Mouse (Mus musculus) liver, embryonic 15.5 days (tissue): ENCODE measurements around the gene Fam114a2. TPM values are rescaled to one million over a fixed set of nuclear protein-coding genes. Genes with fewer than 3 reads are reported as not detected.
"Not testable (repeated sequence)": the region's sequence is repeated elsewhere in the genome, so short reads cannot be mapped to it uniquely, and the experiment has no call there.

ENCODE experiments used
- ATAC-seq: fragments of 200-750 bp; cut with Nextera tagmentation; 2 replicates; pipeline ENCODE4 v1.8.0; 2017; ENCODE audit warnings: moderate number of reproducible peaks, mild to moderate bottlenecking, moderate library complexity; ENCODE audit not compliant: insufficient read depth
- H3K27ac ChIP-seq: fragments of 300-500 bp; sonication (generic); replicated peaks from 2 replicates; pipeline ENCODE4 v1.5.1; 2015; ENCODE audit warnings: mild to moderate bottlenecking, inconsistent platforms
- H3K27me3 ChIP-seq: fragments of 300-500 bp; sonication (generic); 2 replicates; pipeline ENCODE4 v1.6.1; 2015; ENCODE audit warnings: mild to moderate bottlenecking, inconsistent platforms
- H3K36me3 ChIP-seq: fragments of 300-500 bp; sonication (generic); replicated peaks from 2 replicates; pipeline ENCODE4 v1.6.1; 2015; ENCODE audit warnings: moderate library complexity, mild to moderate bottlenecking, inconsistent platforms
- H3K4me1 ChIP-seq: fragments of 300-500 bp; sonication (generic); replicated peaks from 2 replicates; pipeline ENCODE4 v1.6.1; 2015; ENCODE audit warnings: inconsistent platforms
- H3K4me2 ChIP-seq: fragments of 300-500 bp; sonication (generic); 2 replicates; pipeline ENCODE4 v1.6.1; 2015; ENCODE audit warnings: moderate library complexity, mild to moderate bottlenecking, inconsistent platforms
- H3K4me3 ChIP-seq: fragments of 300-500 bp; sonication (generic); replicated peaks from 2 replicates; pipeline ENCODE4 v1.5.1; 2015; ENCODE audit warnings: mild to moderate bottlenecking, inconsistent platforms
- H3K9ac ChIP-seq: fragments of 300-500 bp; sonication (generic); 2 replicates; pipeline ENCODE4 v1.6.1; 2015; ENCODE audit warnings: moderate library complexity, mild to moderate bottlenecking, inconsistent platforms
- H3K9me3 ChIP-seq: fragments of 300-500 bp; sonication (generic); replicated peaks from 2 replicates; pipeline ENCODE4 v1.6.1; 2016; ENCODE audit warnings: inconsistent platforms
- WGBS: fragments of 180-500 bp; shearing (Covaris S2); methylation state at CpG from one replicate; pipeline ENCODE4 v1.1.7; 2015; ENCODE audit warnings: mixed read lengths; ENCODE audit not compliant: insufficient replicate concordance; 5-methylcytosine and 5-hydroxymethylcytosine counted together
- polyA plus RNA-seq: library from polyadenylated mRNA; unstranded; fragments of >200 nt; fragmentation: Nextera tagmentation; extraction: Ambion mirVana; gene quantifications from 2 replicates; pipeline ENCODE4 v1.2.1, GENCODE M21; 2015

Gene Fam114a2
- 27.5 and 28.9 TPM in 2 replicates for polyA plus RNA-seq

DNA sequence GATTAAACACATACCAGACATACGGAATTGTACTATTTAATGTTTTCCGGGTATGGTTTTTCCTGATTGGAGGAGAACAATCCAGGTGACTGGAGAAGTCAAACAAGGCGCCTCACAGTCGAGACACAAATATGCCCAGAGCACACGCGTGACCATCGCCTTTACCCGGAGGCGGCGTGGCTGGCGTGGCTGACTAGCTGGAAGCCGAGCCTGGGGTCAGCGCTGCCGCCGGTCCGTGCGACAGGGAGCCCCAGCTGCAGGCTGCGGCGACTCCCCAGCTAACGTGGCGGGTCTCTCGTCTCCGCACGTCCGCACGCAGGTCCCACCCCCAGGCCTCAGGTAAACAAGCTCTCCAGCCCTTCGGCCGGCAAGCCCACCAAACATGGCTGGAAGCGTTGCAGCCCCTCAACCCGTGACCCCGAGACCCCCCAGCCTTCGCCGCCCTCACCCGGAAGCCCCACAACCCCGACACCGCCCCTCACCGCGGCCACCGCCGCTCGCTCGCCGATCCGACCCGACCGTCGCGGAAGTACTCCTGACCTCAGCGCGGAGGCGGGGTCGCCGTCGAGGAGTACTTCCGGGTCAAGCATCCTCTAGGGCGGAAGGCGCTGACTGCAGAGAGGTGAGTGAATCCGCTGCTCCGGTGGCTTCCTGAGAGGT lies at the start of gene Fam114a2, which contains the start of gene Mfap3:
Gene Fam114a2, minus strand, starts transcription at position 527 of the 660 bp plus-strand sequence.
Gene Mfap3, plus strand, starts transcription at position 574 of the 660 bp plus-strand sequence.
- peaks cover 35% of the 10 kb centered on the region for H3K4me1 ChIP-seq
- H3K4me2 ChIP-seq = peak within 1 kb of the TSS; percentile 82
- H3K27me3 ChIP-seq = no peaks in the 10 kb centered on the region
- H3K9me3 ChIP-seq = no peaks in the 10 kb centered on the region
- WGBS = under 1% methylated on average over 59 of the region's 59 CpGs
- H3K9ac ChIP-seq = peak within 1 kb of the TSS; percentile 88
- H3K27ac ChIP-seq = peak within 1 kb of the TSS; percentile 80
- peaks cover 16% of the 10 kb centered on the region for H3K36me3 ChIP-seq
- peak within 1 kb of the TSS; percentile 95 for H3K4me3 ChIP-seq
- peak; percentile 95 for ATAC-seq

DNA sequence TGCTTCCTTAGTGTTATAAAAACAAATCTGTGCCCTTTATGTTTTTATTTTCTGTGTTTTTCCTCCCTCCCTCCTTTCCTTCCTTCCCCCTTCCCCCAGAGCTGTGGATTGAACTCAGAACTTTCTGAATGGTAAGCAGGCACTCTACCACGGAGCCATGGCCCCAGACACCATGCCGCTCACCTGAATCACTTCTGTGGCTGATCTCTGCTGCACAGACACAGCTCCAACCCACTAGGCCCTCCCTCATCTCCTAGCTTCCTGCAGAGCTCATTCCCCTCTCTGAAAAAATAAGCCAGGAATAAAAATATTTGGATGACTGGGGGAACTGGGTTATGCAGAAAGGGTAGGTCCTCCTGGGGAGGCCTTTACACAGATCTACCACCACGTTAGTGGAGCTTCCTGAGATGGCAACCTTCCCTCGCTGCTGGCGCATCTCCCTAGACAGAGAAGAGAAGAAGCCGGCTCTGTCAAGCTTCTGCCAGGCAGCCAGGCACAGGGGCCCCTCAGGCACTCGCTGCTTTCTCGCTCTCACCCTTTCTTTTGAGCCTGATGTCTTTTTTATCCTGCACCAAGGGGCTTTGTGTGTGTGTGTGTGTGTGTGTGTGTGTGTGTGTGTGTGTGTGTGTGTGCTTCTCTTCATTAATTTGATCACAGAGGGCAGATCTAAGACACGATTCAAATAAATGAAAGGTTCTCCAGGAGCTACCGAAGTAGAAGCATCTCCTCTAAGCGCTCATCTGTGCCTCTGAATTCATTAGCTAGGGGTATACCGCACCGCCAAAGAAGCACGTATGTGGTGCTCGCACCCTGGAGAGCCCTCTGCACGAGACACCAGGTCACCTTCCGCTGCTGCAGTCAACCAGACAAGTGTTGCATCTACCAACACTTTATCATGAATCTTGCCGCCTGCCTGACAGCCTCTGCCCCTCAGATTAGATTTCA lies 47.9 kb upstream of the Fam114a2 start:
- Histone ChIP-seq H3K4me2 (no peak overlapping the region), H3K4me1 (no peaks in the 10 kb centered on the region), H3K4me3 (no peak overlapping the region), H3K36me3 (no peaks in the 10 kb centered on the region), H3K9ac (no peak overlapping the region), H3K27me3 (peaks cover 5% of the 10 kb centered on the region), H3K9me3 (no peaks in the 10 kb centered on the region), H3K27ac (no peak overlapping the region)
- no peak for ATAC-seq
- WGBS = 45% methylated on average over 18 of the region's 18 CpGs

GRCm38 (mm10) chr11:57564564-57564963 lies 46.1 kb upstream of the Fam114a2 start:
- no peaks in the 10 kb centered on the region for H3K9me3 ChIP-seq
- no peak for ATAC-seq
- WGBS = 63% methylated on average over 12 of the region's 12 CpGs
- H3K4me1 ChIP-seq = no peaks in the 10 kb centered on the region
- no peak overlapping the region for H3K4me2 ChIP-seq
- no peak overlapping the region for H3K4me3 ChIP-seq
- no peak overlapping the region for H3K27ac ChIP-seq
- no peak overlapping the region for H3K9ac ChIP-seq
- no peaks in the 10 kb centered on the region for H3K36me3 ChIP-seq
- peaks cover 5% of the 10 kb centered on the region; the same call in 1 of the 2 replicates for H3K27me3 ChIP-seq

DNA sequence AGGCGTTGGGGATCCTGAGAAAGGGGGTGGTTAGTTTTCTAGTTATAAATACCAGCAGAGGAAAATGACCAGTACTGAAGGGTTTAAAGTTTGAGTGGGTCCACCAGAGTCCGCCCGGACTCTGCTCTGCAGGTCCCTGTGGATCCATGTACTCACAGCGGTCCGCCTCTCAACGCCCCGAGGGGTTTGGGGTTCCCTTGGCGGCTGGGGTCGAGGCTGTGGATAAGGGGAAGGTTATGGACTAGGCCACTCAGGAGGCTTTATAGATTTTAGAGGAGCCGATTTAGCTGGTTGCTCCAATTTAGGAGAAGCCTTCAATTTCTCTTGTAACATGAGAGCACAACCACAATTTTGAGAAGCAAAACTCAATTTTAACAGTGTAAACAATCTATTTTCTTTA lies 39.5 kb upstream of the Fam114a2 start:
- not testable (repeated sequence) for H3K27me3 ChIP-seq, H3K9me3 ChIP-seq, H3K36me3 ChIP-seq, H3K4me3 ChIP-seq, H3K27ac ChIP-seq, ATAC-seq, H3K4me1 ChIP-seq, H3K4me2 ChIP-seq, H3K9ac ChIP-seq
- WGBS = 80% methylated on average over 9 of the region's 10 CpGs

DNA sequence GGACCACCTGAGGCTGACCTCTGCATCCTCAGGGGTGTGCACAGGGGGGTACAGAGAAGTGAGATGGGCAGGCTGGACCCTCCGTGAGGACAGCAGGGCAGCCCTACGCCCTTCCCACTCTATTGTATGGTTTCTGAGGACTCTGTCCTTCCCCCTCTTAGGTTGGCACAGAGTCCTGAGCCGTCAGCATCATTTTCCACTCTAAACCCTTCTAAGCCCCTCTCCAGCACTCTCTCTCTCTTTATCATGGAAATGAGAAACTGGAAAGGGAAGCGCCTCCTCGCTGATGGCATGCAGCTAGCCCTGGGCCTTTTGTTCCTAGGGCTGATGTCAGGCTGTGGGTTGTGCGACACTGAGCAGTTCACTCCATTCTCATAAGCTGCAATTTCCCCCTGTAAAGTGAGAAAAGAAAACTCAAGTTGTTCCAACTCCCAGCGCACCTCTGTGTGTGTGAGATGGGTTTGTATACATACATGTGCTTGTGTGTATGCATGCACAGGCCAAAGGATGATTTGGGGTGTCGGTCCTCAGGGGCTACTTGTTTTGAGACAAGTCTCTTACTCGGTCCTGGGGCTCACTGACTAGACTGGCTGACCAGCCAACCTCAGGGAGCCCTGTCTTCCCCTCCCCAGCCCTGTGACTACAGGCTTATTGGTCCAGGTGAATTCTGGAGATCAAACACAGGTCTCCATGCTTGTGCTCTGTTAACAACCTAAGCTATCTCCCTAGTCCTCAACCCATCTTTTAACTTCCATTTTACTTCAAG lies 34.8 kb upstream of the Fam114a2 start:
- Histone ChIP-seq H3K4me2 (no peak overlapping the region), H3K27me3 (0 out of 2 replicates have a peak, but pooled peaks cover 3% of the 10 kb centered on the region), H3K9me3 (no peaks in the 10 kb centered on the region), H3K36me3 (no peaks in the 10 kb centered on the region), H3K9ac (no peak overlapping the region), H3K4me3 (no peak overlapping the region), H3K27ac (no peak overlapping the region), H3K4me1 (no peaks in the 10 kb centered on the region)
- WGBS = 63% methylated on average over 9 of the region's 9 CpGs
- ATAC-seq = no peak

DNA sequence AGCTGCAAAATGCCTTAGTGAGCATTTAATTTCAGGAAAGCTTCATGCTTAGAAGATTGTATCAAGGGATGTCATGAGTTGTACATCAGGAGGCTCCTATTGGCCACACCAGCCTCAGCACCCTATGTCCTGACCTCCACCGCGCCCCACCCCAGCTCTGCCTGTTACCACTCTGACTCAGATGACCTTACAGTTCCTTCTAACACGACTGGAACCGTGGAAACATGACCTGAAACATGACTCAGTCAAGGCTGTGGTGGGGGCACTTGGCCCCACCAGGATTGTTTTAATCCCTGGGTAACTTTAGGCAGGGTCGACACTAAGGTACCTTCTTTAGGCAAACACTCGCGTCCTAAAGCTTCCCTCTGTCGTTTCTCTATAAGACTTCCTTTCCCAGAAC lies 32.6 kb upstream of the Fam114a2 start:
- Histone ChIP-seq H3K36me3 (no peaks in the 10 kb centered on the region), H3K9me3 (no peaks in the 10 kb centered on the region), H3K4me3 (no peak overlapping the region), H3K4me1 (no peaks in the 10 kb centered on the region), H3K4me2 (no peak overlapping the region), H3K27me3 (0 out of 2 replicates have a peak, but pooled peaks cover 3% of the 10 kb centered on the region), H3K27ac (no peak overlapping the region), H3K9ac (no peak overlapping the region)
- ATAC-seq = no peak
- WGBS = 72% methylated on average over 8 of the region's 8 CpGs

DNA sequence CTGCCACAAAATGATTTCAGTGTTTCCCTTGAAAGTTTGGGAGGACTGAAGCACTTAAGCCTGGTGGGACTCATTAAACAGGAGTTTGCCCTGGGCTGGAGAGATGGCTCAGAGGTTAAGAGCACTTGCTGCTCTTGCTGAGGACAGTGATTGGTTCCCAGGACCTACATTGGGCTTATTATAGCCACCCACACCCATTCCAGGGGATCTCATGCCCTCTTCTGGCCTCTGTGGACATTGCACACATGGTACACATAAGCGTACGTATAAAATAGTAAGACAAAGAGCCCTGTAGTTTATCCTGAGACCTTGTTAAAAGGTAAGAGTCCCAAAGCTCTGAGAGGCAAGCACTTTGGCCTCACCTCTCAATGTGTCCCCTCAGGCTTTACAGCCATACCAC lies 31.8 kb upstream of the Fam114a2 start:
- no peak overlapping the region for H3K4me2 ChIP-seq
- WGBS = 81% methylated on average over 2 of the region's 2 CpGs
- no peak for ATAC-seq
- H3K4me1 ChIP-seq = no peaks in the 10 kb centered on the region
- 0 out of 2 replicates have a peak, but pooled peaks cover 3% of the 10 kb centered on the region for H3K27me3 ChIP-seq
- no peaks in the 10 kb centered on the region for H3K36me3 ChIP-seq
- H3K27ac ChIP-seq = no peak overlapping the region
- no peak overlapping the region for H3K4me3 ChIP-seq
- H3K9ac ChIP-seq = no peak overlapping the region
- no peaks in the 10 kb centered on the region for H3K9me3 ChIP-seq

DNA sequence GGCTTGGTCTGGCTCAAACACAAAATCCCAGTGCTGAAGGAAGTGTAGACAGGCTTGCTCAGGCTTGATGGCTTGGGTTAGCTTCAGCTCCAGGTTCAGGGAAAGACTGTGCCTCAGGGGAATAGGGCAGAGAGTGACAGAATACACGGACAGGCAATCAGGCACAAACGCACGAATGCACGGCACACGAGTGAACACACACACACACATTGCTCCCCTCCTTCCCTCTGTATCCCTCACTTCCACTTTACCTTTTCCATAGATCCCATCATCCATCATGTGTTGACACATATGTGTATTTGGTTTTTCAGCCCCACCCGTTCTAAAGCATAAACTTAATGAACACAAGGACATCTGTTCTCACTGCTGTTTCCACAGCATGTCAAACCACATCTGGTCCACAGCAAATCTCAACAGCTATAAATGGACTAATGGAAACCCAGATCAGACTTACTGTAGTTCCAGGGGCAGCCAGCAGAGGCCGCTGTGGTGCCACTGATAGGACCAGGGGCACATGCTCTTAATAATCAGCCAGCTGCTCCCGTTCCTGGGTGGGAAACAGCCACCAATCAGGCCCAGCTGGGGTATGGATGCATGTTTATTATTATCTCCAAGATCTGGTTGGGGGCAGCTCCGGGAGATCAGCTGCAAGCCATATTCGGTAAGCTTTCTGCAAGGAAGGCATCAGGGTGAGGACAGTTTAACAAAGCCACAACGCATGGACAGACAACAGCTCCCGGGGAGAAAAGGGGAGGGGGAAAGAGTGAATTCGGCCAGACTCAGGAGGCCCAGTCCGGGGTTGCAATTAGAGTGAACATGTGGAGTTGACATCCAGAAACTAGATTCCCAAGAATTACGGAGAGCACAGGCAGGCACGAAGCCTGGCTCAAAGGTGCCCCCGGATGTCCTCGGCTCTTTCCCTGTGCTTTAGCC lies 30.5 kb upstream of the Fam114a2 start:
- Histone ChIP-seq H3K9me3 (no peaks in the 10 kb centered on the region), H3K36me3 (no peaks in the 10 kb centered on the region), H3K4me2 (no peak overlapping the region), H3K27me3 (0 out of 2 replicates have a peak, but pooled peaks cover 3% of the 10 kb centered on the region), H3K4me3 (no peak overlapping the region), H3K4me1 (no peaks in the 10 kb centered on the region), H3K27ac (no peak overlapping the region), H3K9ac (no peak overlapping the region)
- WGBS = 34% methylated on average over 18 of the region's 18 CpGs
- ATAC-seq = no peak

- Histone ChIP-seq H3K9ac (no peak overlapping the region), H3K4me2 (no peak overlapping the region), H3K9me3 (no peaks in the 10 kb centered on the region), H3K36me3 (no peaks in the 10 kb centered on the region), H3K27ac (no peak overlapping the region), H3K4me1 (no peaks in the 10 kb centered on the region), H3K4me3 (no peak overlapping the region), H3K27me3 (no peaks in the 10 kb centered on the region)
- 70% methylated on average over 2 of the region's 2 CpGs for WGBS
- ATAC-seq = no peak
Observed at GRCm38 (mm10) chr11:57540681-57541080, 22.3 kb upstream of the Fam114a2 start.

DNA sequence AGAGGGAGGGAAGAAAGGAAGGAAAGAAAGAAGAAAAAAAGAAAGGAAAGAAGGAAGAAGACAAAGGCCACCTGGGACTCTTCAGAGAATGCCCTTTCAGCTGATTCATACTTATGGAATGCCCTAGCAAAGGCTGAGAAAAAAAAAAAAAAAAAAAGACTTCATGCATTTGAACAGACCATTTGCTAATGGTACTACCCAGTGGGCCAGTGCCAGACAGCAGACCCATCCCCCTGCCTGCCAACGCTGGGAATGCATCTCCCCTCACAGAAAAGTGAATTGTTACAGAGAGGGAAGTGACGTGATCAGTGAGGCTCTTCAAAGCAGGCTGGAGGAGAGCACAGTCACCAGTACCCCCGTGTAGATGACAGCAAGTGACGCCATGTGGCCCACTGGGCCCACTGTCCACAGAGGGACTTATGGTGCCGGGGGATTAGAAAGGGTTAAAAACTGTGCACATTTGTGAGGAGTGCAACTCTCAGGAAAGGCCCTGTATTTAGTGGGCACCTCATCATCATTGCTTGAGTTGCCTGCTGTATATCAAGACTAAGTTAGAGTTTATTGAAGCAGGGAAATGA lies 21.5 kb upstream of the Fam114a2 start:
- 63% methylated on average over 5 of the region's 5 CpGs for WGBS
- Histone ChIP-seq H3K9me3 (no peaks in the 10 kb centered on the region), H3K36me3 (no peaks in the 10 kb centered on the region), H3K9ac (no peak overlapping the region), H3K4me2 (no peak overlapping the region), H3K4me1 (no peaks in the 10 kb centered on the region), H3K27me3 (no peaks in the 10 kb centered on the region), H3K4me3 (no peak overlapping the region), H3K27ac (no peak overlapping the region)
- no peak for ATAC-seq
